Mouse (Mus musculus) kidney, adult 2 months (tissue): ENCODE results near the gene Elf3.

Source experiments
- CTCF ChIP-seq: fragments of 200-500 bp; conservative IDR thresholded peaks from 2 replicates; pipeline ENCODE4 v1.5.1; 2011; ENCODE audit warnings: low read depth, mild to moderate bottlenecking, control low read depth, low read length, moderate library complexity, mixed read lengths; ENCODE audit not compliant: insufficient read depth, insufficient read length
- POLR2A ChIP-seq: fragments of 200-500 bp; IDR thresholded peaks from one replicate; pipeline ENCODE4 v1.6.1; 2011; ENCODE audit warnings: low read depth, low read length, control low read depth

GRCm38 (mm10) chr1:135282536-135283286, 24.3 kb upstream of the Elf3 start:
- TF ChIP-seq POLR2A (no peak), CTCF (no peak)
